Mouse (Mus musculus) heart, adult 2 months (tissue): Measurements from ENCODE around the gene Ano5.

Source experiments
- CTCF ChIP-seq: fragments of 200-600 bp; IDR thresholded peaks from 2 replicates; pipeline ENCODE4 v1.8.1; 2022; ENCODE audit warnings: antibody characterized with exemption, mild to moderate bottlenecking, moderate library complexity
- EP300 ChIP-seq: fragments of 200-500 bp; IDR thresholded peaks from 2 replicates; pipeline ENCODE4 v1.6.1; 2011; ENCODE audit warnings: low read depth, low read length, control low read depth; ENCODE audit not compliant: insufficient read depth
- POLR2A ChIP-seq: fragments of 200-500 bp; IDR thresholded peaks from 2 replicates; pipeline ENCODE4 v1.6.1; 2011; ENCODE audit warnings: mild to moderate bottlenecking, low read depth, low read length, control low read depth; ENCODE audit not compliant: insufficient read depth

- no peak for TF ChIP-seq POLR2A
- TF ChIP-seq CTCF, result no peak
- no peak for TF ChIP-seq EP300
These were observed 682 bp upstream of the Ano5 start for GRCm38 (mm10) chr7:51510147-51510546.
